Mouse (Mus musculus) midbrain, embryonic 11.5 days (tissue): ENCODE data around the gene Sec31b. TPM values are rescaled to one million over a fixed set of nuclear protein-coding genes. Genes with fewer than 3 reads are reported as not detected.

Experiments
- polyA plus RNA-seq: library from polyadenylated mRNA; unstranded; fragments of >200 nt; fragmentation: Nextera tagmentation; extraction: Ambion mirVana; gene quantifications from 2 replicates; pipeline ENCODE4 v1.2.1, GENCODE M21; 2014

Gene Sec31b
- polyA plus RNA-seq, 1 experiment from 2014 or later, result 0.18 TPM

Other genes with a start within 250 kb of the Sec31b start
- gene Scd4, start 212.8 kb downstream of the Sec31b start, polyA plus RNA-seq, result 0.06 TPM in 1 of 2 replicates, not detected in the other
- gene Scd1, start 138.0 kb downstream of the Sec31b start, polyA plus RNA-seq, result 16.0 and 17.4 TPM in 2 replicates
- 7.9 and 13.9 TPM in 2 replicates for gene Wnt8b, start 52.4 kb downstream of the Sec31b start, polyA plus RNA-seq
- gene Gm20538, start 7.0 kb upstream of the Sec31b start, polyA plus RNA-seq, result not detected in 2 replicates
- 443 and 490 TPM in 2 replicates for gene Ndufb8, start 9.6 kb upstream of the Sec31b start, polyA plus RNA-seq
- gene Hif1an, start 17.0 kb upstream of the Sec31b start, polyA plus RNA-seq, result 24.2 and 24.7 TPM in 2 replicates
- gene Pax2, start 210.2 kb upstream of the Sec31b start, polyA plus RNA-seq, result 0.34 and 0.57 TPM in 2 replicates